Mouse (Mus musculus) liver, embryonic 14.5 days (tissue): Measurements from ENCODE around the gene Kdelr3. TPM values are rescaled to one million over a fixed set of nuclear protein-coding genes. Genes with fewer than 3 reads are reported as not detected.

ENCODE experiments used
- ATAC-seq: fragments of 200-750 bp; cut with Nextera tagmentation; 2 replicates; pipeline ENCODE4 v1.8.0; 2017; ENCODE audit warnings: moderate number of reproducible peaks, mild to moderate bottlenecking, moderate library complexity; ENCODE audit not compliant: insufficient read depth
- DNase-seq, 3 experiments: peaks; one replicate each; pipeline ENCODE4 v3.0.0-alpha.2; 2012 to 2013; ENCODE audit warnings: low read depth in 3 of 3, low spot score in 3 of 3
- H3K27ac ChIP-seq: fragments of 300-500 bp; sonication (generic); 2 replicates; pipeline ENCODE4 v1.5.1; 2014; ENCODE audit warnings: moderate library complexity, mild to moderate bottlenecking, control low read depth, inconsistent platforms
- H3K27me3 ChIP-seq: fragments of 300-500 bp; sonication (generic); 2 replicates; pipeline ENCODE4 v1.6.1; 2014; ENCODE audit warnings: mild to moderate bottlenecking, low read length, moderate library complexity; ENCODE audit not compliant: control insufficient read depth, insufficient read depth
- H3K36me3 ChIP-seq: fragments of 300-500 bp; sonication (generic); replicated peaks from 2 replicates; pipeline ENCODE4 v1.6.1; 2014; ENCODE audit warnings: low read depth; ENCODE audit not compliant: control insufficient read depth, insufficient read depth
- H3K4me1 ChIP-seq, 2 experiments: fragments of 200-500 bp in 1 of 2; fragments of 300-500 bp in 1 of 2; sonication (generic) in 1 of 2; replicated peaks; 2 replicates each; pipeline ENCODE4 v1.6.1; 2012 to 2014; ENCODE audit warnings: antibody characterized with exemption in 1 of 2, inconsistent platforms in 1 of 2, low read length in 1 of 2; ENCODE audit not compliant: control insufficient read depth in 2 of 2, insufficient read depth in 2 of 2
- H3K4me2 ChIP-seq: fragments of 300-500 bp; sonication (generic); 2 replicates; pipeline ENCODE4 v1.6.1; 2014; ENCODE audit warnings: low read depth, mild to moderate bottlenecking, control low read depth, moderate library complexity
- H3K4me3 ChIP-seq, 2 experiments: fragments of 200-500 bp in 1 of 2; fragments of 300-500 bp in 1 of 2; sonication (generic) in 1 of 2; 2 replicates each; pipeline ENCODE4 v1.5.1; 2012 to 2014; ENCODE audit warnings: low read depth in 2 of 2, low read length in 2 of 2, mild to moderate bottlenecking in 2 of 2, control low read depth in 1 of 2, inconsistent platforms in 1 of 2, moderate library complexity in 1 of 2; ENCODE audit not compliant: insufficient read depth in 1 of 2
- H3K9ac ChIP-seq: fragments of 300-500 bp; sonication (generic); replicated peaks from 2 replicates; pipeline ENCODE4 v1.6.1; 2014; ENCODE audit warnings: mild to moderate bottlenecking, control low read depth, moderate library complexity
- H3K9me3 ChIP-seq: fragments of 300-500 bp; sonication (generic); 2 replicates; pipeline ENCODE4 v1.6.1; 2016; ENCODE audit warnings: low read length, mixed read lengths; ENCODE audit not compliant: control insufficient read depth
- CTCF ChIP-seq: IDR thresholded peaks from 2 replicates; pipeline ENCODE4 v1.5.1; 2016; ENCODE audit warnings: antibody characterized with exemption, low read depth, control low read depth
- EP300 ChIP-seq: IDR thresholded peaks from 2 replicates; pipeline ENCODE4 v1.6.1; 2016; ENCODE audit warnings: antibody characterized with exemption, low read depth
- WGBS: fragments of 180-500 bp; shearing (Covaris S2); extraction: QIAGEN DNeasy Blood & Tissue Kit; methylation state at CpG from one replicate; pipeline ENCODE4 v1.1.7; 2014; ENCODE audit not compliant: insufficient replicate concordance; 5-methylcytosine and 5-hydroxymethylcytosine counted together
- polyA plus RNA-seq, 2 experiments: library from polyadenylated mRNA; depleted of rRNA in 1 of 2; stranded (reverse) in 1 of 2; unstranded in 1 of 2; fragments of >200 nt; fragmentation: Nextera tagmentation in 1 of 2; extraction: Ambion mirVana in 1 of 2; gene quantifications; 2 replicates each; pipeline versions ENCODE4 v1.2.1 to v1.2.3; 2012 to 2014

Gene Kdelr3
- polyA plus RNA-seq, 2 experiments = 2.6 to 3.2 TPM

DNA sequence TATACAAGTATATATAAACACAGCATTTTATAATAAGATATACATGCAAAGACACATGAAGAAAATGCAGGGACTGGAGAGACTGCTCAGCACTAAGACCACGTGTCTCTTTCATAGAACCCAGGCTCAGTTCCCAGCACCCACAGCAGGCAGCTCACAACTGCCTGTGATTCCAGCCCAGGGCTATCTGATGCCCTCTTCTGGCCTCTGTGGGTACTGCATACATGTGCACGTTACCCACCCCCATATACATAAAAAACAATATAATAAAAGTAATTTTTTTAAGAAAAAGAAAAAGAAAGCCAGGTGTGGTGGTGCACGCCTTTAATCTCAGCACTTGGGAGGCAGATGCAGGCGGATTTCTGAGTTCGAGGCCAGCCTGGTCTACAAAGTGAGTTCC lies 43.2 kb upstream of the Kdelr3 start:
- no peak overlapping the region for H3K9ac ChIP-seq
- 61% methylated on average over 5 of the region's 5 CpGs for WGBS

DNA sequence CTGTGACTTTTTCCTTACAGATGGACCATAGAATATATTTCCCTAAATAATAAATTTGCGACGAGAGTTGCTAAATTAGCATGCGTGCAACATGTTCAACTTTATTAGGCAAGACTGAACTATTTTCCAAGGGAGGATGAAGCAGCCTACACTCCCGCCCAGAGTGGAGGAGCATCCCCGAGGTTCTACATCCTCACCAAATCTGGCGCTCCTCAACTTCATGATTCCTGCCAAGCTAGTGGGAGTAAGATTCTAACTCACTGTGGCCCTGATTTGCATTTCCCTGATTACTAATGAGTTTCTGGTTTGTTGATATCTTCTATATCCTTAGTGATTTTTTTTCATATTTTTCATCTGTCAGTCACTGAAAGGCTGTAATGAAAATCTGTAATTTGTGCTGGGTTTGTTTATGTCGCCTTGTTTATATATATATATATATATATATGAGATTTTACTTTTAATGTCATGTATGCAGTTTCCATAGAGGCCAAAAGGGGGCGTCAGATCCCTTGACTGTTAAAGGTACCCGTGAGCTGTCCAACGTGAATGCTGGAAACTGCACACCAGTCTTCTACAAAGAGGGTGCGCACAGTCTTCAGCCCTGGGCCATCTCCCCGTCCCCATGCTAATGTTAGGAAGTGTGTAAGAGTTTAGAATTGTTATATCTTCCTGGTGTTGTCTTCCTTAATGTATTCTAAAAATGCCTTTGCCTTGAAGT lies 42.4 kb upstream of the Kdelr3 start:
- Histone ChIP-seq H3K9me3 (no peaks in the 10 kb centered on the region), H3K4me1 (no peaks in the 10 kb centered on the region), H3K9ac (no peak overlapping the region), H3K27me3 (no peaks in the 10 kb centered on the region), H3K4me3 (no peak overlapping the region), H3K4me2 (no peak overlapping the region), H3K27ac (no peak overlapping the region), H3K36me3 (no peaks in the 10 kb centered on the region)
- no peak for TF ChIP-seq EP300
- TF ChIP-seq CTCF = peak; percentile 20; the same call in 1 of the 2 replicates
- ATAC-seq (no peak), DNase-seq (no peak)
- 51% methylated on average over 12 of the region's 12 CpGs for WGBS

More for the DNA sequence above, 43.2 kb upstream of the Kdelr3 start:
- DNase-seq = no peak
- H3K36me3 ChIP-seq = no peaks in the 10 kb centered on the region
- no peak overlapping the region for H3K4me3 ChIP-seq
- ATAC-seq = no peak
- H3K27me3 ChIP-seq = no peaks in the 10 kb centered on the region
- H3K27ac ChIP-seq = no peak overlapping the region
- TF ChIP-seq EP300 (no peak), CTCF (peak; percentile 55)
- H3K9me3 ChIP-seq = no peaks in the 10 kb centered on the region
- H3K4me1 ChIP-seq = no peaks in the 10 kb centered on the region
- no peak overlapping the region for H3K4me2 ChIP-seq

DNA sequence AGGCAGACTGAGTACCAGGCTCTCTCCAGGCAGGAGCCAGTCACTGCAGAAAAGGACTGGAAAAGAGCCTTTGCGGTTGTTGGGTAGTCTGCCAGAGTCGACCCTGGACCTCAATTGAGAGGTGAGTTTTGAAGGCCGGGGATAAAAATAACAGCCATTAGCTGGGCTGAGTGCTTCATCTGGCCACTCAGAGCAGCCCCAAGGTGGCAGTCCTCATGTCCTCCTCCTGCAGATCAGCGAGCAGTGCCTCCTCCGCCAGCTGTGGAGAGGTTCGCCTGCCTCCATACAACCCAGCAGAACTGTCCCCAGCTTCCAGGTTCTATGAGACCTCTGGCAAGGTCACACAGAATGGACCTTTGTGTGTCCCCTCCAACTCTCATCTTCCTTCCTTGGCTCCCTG lies 39.0 kb upstream of the Kdelr3 start:
- no peaks in the 10 kb centered on the region for H3K4me1 ChIP-seq
- TF ChIP-seq CTCF (no peak), EP300 (no peak)
- no peaks in the 10 kb centered on the region for H3K36me3 ChIP-seq
- H3K4me3 ChIP-seq = no peak overlapping the region
- ATAC-seq (no peak), DNase-seq (no peak)
- H3K4me2 ChIP-seq = no peak overlapping the region
- 47% methylated on average over 6 of the region's 6 CpGs for WGBS
- no peaks in the 10 kb centered on the region for H3K9me3 ChIP-seq
- no peaks in the 10 kb centered on the region; the same call in 1 of the 2 replicates for H3K27me3 ChIP-seq
- H3K9ac ChIP-seq = no peak overlapping the region
- H3K27ac ChIP-seq = no peak overlapping the region

DNA sequence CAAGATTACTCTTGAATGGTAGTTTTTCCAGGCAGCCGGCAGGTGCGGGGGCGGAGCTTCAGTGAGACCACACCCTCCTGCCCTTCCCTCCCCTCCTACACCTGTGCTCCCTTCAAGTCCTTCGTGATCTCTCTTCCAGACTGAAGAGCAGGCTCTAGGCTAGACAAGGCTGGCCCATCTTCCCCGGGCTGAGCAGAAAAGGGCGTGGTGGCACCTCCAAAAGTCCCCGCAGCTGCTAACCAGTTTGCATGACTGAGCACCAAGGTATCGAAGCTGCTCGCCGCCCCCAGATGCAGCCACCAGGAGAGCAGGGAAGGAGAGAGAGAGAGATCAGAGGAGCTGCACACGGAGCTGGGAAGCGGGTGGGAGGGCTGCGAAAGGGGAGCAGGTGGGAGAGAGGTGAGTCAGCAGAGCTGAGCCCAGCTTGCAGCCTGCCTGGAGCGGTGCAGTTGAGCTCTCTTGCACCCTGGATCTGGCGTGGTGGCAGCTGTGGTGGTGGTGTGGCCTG lies 35.0 kb upstream of the Kdelr3 start:
- no peak overlapping the region for H3K4me3 ChIP-seq
- H3K9me3 ChIP-seq = no peaks in the 10 kb centered on the region
- no peak overlapping the region for H3K4me2 ChIP-seq
- H3K9ac ChIP-seq = no peak overlapping the region
- DNase-seq (no peak), ATAC-seq (no peak)
- no peaks in the 10 kb centered on the region for H3K4me1 ChIP-seq
- no peak for TF ChIP-seq EP300
- no peak for TF ChIP-seq CTCF
- H3K27me3 ChIP-seq = no peaks in the 10 kb centered on the region; the same call in 1 of the 2 replicates
- no peaks in the 10 kb centered on the region for H3K36me3 ChIP-seq
- WGBS = 19% methylated on average over 15 of the region's 15 CpGs
- H3K27ac ChIP-seq = no peak overlapping the region

DNA sequence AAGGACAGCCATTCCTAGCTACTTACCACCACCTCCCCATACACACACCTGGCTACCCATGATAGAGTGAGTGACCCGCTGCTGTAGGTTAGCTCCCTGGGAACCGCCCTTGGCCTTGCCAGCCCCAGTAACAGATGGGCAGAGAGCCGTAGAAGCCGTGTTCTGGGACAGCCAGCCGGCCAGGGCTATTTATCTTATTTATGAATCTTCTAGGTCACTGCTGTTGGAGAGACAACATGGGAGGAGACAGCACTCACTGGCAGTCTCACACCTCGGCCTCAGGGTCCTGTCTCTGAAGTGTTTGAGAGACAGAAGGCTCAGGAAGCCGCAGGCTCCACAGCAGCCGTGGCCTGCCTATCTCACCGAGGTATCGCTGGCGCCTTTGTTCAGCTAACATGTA lies 26.7 kb upstream of the Kdelr3 start:
- no peak overlapping the region for H3K4me2 ChIP-seq
- WGBS = 58% methylated on average over 11 of the region's 11 CpGs
- no peak overlapping the region for H3K9ac ChIP-seq
- no peak for DNase-seq
- no peak overlapping the region for H3K4me3 ChIP-seq
- no peak for TF ChIP-seq CTCF
- TF ChIP-seq EP300 = no peak
- H3K36me3 ChIP-seq = no peaks in the 10 kb centered on the region
- H3K27me3 ChIP-seq = no peaks in the 10 kb centered on the region
- no peak for ATAC-seq
- H3K27ac ChIP-seq = no peak overlapping the region
- H3K9me3 ChIP-seq = no peaks in the 10 kb centered on the region
- no peaks in the 10 kb centered on the region for H3K4me1 ChIP-seq
